Mouse (Mus musculus) ES-CJ7 (cell line): ENCODE results near the gene Smco2.
A peak's percentile ranks its signal among the peaks of the same experiment; 100 is the strongest.
"Not testable (repeated sequence)": the region's sequence is repeated elsewhere in the genome, so short reads cannot be mapped to it uniquely, and the experiment has no call there.

ENCODE experiments used
- DNase-seq: peaks from one replicate; pipeline ENCODE4 v3.0.0; 2011; ENCODE audit warnings: low read depth, low spot score

Smco2 gene

DNA sequence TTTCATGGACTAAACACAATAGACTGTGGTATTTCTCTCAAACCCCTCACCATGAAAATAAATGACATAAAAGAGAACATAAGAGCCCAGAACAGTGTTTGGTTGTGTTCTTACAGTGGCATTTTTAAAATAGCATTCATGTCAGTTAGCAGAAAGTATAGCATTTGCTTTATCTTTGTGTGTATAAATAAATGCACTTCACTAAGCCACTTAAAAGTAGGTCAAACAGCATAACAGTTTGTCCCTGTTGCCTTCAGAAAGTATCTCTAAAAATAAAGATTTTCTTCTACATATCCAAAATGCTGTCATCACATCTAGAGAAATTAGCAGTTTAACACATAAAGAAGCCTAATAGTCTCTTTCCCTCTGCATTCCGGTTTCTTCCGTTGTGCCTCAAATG, 7.5 kb downstream of the Smco2 start:
- no peak for DNase-seq

DNA sequence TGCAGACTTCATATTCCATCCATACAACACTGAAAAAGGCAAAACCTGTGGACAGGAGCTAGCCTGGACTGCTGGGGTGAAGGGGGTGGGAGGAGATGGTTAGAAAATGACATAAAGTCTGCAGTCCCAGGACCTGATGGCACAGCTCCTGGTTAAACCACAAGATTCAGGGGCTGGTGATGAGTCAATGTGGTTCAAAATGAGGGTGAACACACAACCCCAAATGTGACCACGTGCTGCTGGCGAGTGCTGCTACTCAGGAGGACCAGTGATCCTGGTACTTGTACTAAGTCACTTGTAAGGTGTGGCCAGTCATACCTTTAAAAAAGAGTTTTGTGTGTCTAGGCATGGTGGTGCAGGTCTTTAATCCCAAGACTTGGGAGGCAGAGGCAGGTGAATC, 13.2 kb downstream of the Smco2 start:
- no peak for DNase-seq

GRCm38 (mm10) chr6:146864370-146864769, 14.5 kb downstream of the Smco2 start:
- DNase-seq = not testable (repeated sequence)

GRCm38 (mm10) chr6:146865701-146866100, 15.8 kb downstream of the Smco2 start:
- DNase-seq = peak; percentile 79

GRCm38 (mm10) chr6:146871975-146872374, 22.1 kb downstream of the Smco2 start:
- DNase-seq = no peak

- DNase-seq = no peak
Measured at GRCm38 (mm10) chr6:146874415-146874814, 24.5 kb downstream of the Smco2 start.

DNA sequence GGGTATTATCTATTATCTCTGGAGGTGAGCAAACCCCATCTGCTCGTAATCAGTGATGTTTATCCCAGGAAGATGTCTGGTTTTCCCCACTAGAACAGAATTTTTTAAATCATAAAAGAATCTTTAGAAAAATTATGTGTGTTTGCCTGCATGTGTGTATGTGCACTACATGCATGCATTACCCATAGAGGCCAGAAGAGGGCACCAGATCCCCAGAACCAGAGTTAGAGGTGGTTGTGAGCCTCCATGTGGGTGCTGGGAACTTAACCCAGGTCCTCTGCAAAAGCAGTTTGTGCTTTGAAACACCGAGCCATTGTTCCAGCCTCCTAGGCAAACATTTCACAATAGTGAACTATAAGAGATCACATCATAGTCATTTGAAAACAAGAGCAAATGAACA, 26.9 kb downstream of the Smco2 start:
- DNase-seq = peak; percentile 26

DNA sequence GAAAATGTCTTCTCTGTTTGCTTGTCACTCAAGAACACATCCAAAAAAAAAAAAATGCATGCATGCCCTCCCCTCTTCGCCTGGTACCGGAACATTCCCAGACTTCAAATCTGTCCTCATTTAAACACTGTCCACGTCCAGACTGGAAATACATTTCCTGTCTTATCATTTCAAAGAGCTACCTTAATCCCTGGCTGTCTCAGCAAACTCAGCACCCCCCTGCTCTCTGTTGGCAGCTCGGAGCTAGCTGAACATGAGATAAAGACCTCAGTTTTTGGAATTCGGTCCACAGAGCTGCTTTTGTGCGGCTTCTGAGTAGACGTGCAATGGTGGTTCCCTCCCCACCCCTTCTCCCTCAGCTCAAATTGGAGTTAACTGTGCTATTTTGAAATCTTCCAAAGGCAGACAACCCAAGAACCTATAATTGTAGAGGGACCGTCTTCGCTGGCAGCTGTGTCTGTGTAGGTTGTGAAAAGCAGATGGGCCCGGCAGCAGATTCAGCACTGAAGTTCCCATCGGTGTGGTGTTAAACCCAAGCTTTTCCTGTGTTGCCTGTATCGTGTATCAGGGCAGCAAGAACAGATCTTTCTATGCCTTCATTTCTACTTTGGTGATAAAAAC, 27.6 kb downstream of the Smco2 start:
- DNase-seq = no peak

DNA sequence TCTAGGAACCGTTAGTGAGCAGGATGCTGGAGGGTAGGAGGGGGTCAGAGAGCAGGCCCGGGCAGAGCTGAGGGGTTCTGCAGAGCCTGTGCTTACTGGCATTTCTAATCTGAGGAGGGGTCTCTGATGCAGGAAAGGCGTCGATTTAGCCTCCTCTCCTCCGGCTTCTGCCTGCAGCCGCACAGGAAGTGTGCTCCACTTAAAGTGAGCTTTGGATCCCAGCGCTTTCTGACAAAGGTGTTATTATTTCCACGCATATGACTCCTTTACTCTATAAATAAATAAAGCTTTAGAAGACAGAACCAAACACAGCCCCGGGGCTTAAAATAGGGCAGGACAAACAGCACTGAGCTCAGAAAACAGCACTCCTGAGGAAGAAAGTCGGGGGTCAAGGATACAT, 29.0 kb downstream of the Smco2 start:
- no peak for DNase-seq

DNA sequence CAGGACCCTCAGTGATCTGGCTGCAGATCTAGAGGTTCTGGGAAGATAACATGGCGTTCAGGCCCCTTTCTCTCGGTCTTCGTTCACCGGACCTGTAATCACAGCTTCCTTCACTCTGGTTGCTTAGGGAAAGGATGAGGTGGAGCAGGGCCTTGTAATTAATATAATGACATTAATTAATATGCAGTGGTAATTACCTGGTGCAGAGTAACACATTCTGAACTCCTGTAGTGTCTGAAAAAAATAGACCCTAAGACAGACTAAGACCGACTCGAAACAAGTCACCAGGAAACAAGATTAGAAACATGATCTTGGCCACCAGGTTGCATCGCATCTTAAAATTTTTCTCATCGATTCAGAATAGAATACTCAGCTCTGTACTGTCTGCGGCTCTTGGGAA, 30.0 kb downstream of the Smco2 start:
- DNase-seq = no peak

- no peak for DNase-seq
Measured at GRCm38 (mm10) chr6:146880296-146880695, 30.4 kb downstream of the Smco2 start.

GRCm38 (mm10) chr6:146881896-146882770, 32.2 kb downstream of the Smco2 start:
- no peak for DNase-seq

GRCm38 (mm10) chr6:146883426-146883825, 33.5 kb downstream of the Smco2 start:
- no peak for DNase-seq

GRCm38 (mm10) chr6:146884171-146884570, 34.3 kb downstream of the Smco2 start:
- DNase-seq = no peak

GRCm38 (mm10) chr6:146884851-146885250, 34.9 kb downstream of the Smco2 start:
- DNase-seq = no peak

GRCm38 (mm10) chr6:146887958-146888659, 38.2 kb downstream of the Smco2 start, which contains the start of gene Ppfibp1:
TSS of gene Ppfibp1 (plus strand) at chr6:146888487.
- DNase-seq = peak; percentile 86

DNA sequence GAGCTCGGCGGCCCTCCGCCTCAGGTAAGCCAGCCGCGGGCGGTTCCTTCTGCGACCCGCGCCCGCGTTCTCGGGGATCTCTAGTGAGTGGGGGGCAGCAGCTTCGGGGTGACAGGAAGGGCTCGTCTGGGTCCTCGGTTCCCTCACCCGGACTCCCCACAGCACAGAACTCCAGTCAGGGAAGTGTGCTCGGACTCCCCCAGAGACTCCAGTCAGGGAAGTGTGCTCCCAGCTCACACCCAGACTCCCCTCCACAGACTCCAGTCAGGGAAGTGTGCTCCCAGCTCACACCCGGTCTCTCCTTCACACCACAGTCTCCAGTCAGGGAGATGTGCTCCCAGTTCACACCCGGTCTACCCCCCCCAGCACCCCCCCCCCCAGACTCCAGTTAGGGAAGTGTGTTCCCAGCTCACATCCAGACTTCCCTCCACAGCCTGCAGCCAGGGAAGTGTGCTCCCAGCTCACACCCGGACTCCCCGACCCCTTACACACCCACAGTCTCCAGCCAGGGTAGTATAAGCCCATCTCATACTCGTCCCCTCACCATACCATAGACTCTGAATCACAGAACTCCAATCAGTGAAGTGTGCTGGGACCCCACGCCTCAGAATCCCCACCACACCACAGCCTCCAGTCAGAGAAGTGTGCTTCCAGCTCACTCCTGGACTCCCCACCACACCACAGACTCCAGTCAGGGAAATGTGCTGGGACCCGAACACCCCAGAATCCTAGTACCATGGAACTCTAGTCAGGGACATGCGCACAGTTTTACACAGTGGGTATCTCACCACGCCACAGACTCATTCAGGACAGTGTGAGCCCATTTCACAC, 39.0 kb downstream of the Smco2 start:
- peak; percentile 54 for DNase-seq

GRCm38 (mm10) chr6:146890215-146890614, 40.3 kb downstream of the Smco2 start:
- no peak for DNase-seq

- no peak for DNase-seq
Measured at GRCm38 (mm10) chr6:146890633-146891032, 40.7 kb downstream of the Smco2 start.

DNA sequence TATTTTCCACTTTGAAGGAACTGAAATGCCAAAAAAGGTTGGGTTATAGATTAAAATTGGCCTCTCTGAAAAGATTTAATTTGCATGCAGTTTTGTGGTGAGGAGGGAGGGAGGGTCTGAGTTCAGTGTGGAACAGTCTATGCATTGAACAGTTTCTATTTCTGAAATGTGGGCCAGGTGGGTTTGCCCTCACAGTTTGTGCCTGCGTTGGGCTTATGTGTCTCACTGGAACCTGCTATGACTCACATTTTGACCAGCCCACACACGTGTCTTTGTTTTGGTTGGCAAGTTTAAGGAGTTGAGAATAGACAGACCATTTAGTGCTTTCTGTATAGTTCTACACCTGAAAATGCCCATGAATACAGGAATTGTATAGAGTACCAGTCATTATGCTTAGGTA, 44.0 kb downstream of the Smco2 start:
- DNase-seq = no peak

DNA sequence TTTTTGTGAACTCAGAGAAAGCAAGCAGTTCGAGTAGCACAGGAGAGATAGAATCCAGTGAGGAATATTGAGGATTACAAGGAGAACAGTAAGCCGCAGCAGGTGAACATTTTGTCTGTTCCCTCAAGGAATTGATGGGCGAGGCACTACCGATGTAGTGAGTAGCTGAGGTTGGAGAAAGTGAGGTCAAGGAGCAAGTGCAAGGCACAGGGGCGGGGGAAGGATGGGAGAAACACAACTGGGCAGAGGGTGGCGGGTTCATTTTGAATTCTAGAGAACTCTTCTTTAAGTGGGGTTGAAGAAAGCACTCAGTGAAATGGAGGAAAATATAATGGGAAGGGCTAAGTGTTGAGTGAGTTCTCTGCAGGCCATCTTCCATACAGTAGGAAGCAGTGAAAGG, 48.8 kb downstream of the Smco2 start:
- no peak for DNase-seq

- DNase-seq = no peak
Measured at GRCm38 (mm10) chr6:146899647-146900046, 49.7 kb downstream of the Smco2 start.
